Mouse (Mus musculus) small intestine, adult 2 months (tissue): Measurements from ENCODE around the gene Trappc3.

Experiments
- CTCF ChIP-seq: fragments of 200-500 bp; IDR thresholded peaks from 2 replicates; pipeline ENCODE4 v1.5.1; 2012; ENCODE audit warnings: low read depth, mild to moderate bottlenecking, control low read depth, inconsistent platforms, low read length, moderate library complexity, mixed read lengths; ENCODE audit not compliant: insufficient replicate concordance, insufficient read length; ENCODE audit errors: extremely low read depth
- POLR2A ChIP-seq: fragments of 200-500 bp; IDR thresholded peaks from 2 replicates; pipeline ENCODE4 v1.6.1; 2012; ENCODE audit warnings: low read depth, mild to moderate bottlenecking, control low read depth, inconsistent platforms, low read length, moderate library complexity

GRCm38 (mm10) chr4:126236467-126237280 is 25.5 kb upstream of the Trappc3 start:
- no peak for TF ChIP-seq POLR2A
- TF ChIP-seq CTCF: no peak
